Mouse (Mus musculus) hindbrain, embryonic 14.5 days (tissue): Measurements from ENCODE around the gene Tbc1d30. TPM values are rescaled to one million over a fixed set of nuclear protein-coding genes. Genes with fewer than 3 reads are reported as not detected.

Experiments used
- ATAC-seq: fragments of 200-750 bp; cut with Nextera tagmentation; 2 replicates; pipeline ENCODE4 v1.8.0; 2017; ENCODE audit warnings: moderate number of reproducible peaks, mild to moderate bottlenecking, moderate TSS enrichment, moderate library complexity; ENCODE audit not compliant: low FRiP score
- DNase-seq: peaks from one replicate; pipeline ENCODE4 v3.0.0-alpha.2; 2015; ENCODE audit warnings: low spot score
- H3K27ac ChIP-seq: fragments of 300-500 bp; sonication (generic); 2 replicates; pipeline ENCODE4 v1.5.1; 2014; ENCODE audit warnings: mild to moderate bottlenecking, moderate library complexity
- H3K27me3 ChIP-seq: fragments of 300-500 bp; sonication (generic); 2 replicates; pipeline ENCODE4 v1.6.1; 2014; ENCODE audit warnings: mild to moderate bottlenecking, low read length, mixed read lengths; ENCODE audit not compliant: control insufficient read depth, insufficient read depth
- H3K36me3 ChIP-seq: fragments of 300-500 bp; sonication (generic); replicated peaks from 2 replicates; pipeline ENCODE4 v1.6.1; 2014; ENCODE audit not compliant: control insufficient read depth, insufficient read depth
- H3K4me1 ChIP-seq: fragments of 300-500 bp; sonication (generic); replicated peaks from 2 replicates; pipeline ENCODE4 v1.6.1; 2014; ENCODE audit warnings: antibody characterized with exemption, low read length, mixed read lengths; ENCODE audit not compliant: control insufficient read depth, insufficient read depth
- H3K4me2 ChIP-seq: fragments of 300-500 bp; sonication (generic); replicated peaks from 2 replicates; pipeline ENCODE4 v1.6.1; 2014; ENCODE audit warnings: mild to moderate bottlenecking, moderate library complexity
- H3K4me3 ChIP-seq: fragments of 300-500 bp; sonication (generic); replicated peaks from 2 replicates; pipeline ENCODE4 v1.5.1; 2014; ENCODE audit warnings: mild to moderate bottlenecking, low read length
- H3K9ac ChIP-seq: fragments of 300-500 bp; sonication (generic); 2 replicates; pipeline ENCODE4 v1.6.1; 2014
- H3K9me3 ChIP-seq: fragments of 300-500 bp; sonication (generic); 2 replicates; pipeline ENCODE4 v1.6.1; 2016; ENCODE audit warnings: low read length; ENCODE audit not compliant: control insufficient read depth
- WGBS: fragments of 180-500 bp; shearing (Covaris S2); extraction: QIAGEN DNeasy Blood & Tissue Kit; methylation state at CpG from one replicate; pipeline ENCODE4 v1.1.7; 2014; 5-methylcytosine and 5-hydroxymethylcytosine counted together
- polyA plus RNA-seq: library from polyadenylated mRNA; unstranded; fragments of >200 nt; fragmentation: Nextera tagmentation; extraction: Ambion mirVana; gene quantifications from 2 replicates; pipeline ENCODE4 v1.2.1, GENCODE M21; 2014

The Tbc1d30 gene
- polyA plus RNA-seq, 1 experiment from 2014 or later = 24.8 TPM

DNA sequence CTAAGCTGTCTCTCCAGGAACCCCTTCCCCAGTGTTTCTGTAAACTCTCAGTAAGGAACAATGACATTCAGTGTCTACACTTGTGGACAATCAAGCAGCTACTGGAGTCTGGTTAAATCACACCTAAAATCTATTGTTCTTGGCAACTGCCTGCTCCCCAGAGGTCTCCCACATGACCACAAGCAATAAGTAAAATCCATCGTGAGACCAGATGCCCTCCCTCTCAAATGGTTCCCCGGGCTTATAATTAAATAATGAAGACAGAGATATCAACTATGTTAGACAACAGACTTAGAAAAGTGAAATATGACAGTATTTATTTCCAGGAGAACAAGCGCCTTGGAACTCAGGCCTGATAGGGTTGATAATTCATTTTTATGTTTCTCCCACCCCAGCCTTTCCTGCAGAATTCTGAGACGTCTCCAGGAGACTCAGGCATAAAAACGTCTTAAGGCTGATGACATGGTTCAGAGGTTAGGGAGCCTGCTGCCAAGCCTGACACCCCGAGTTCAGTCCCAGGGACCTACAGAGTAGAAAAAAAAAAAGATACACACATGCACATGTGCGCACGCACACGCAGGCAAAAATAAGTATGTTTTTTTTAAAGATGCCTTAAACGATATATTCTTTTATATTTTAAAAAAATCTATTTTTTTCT, 115.8 kb downstream of the Tbc1d30 start:
- 71% methylated on average over 10 of the region's 10 CpGs for WGBS
- H3K9me3 ChIP-seq = no peaks in the 10 kb centered on the region
- H3K4me3 ChIP-seq = no peak overlapping the region
- no peak overlapping the region for H3K4me2 ChIP-seq
- no peaks in the 10 kb centered on the region for H3K36me3 ChIP-seq
- no peaks in the 10 kb centered on the region for H3K27me3 ChIP-seq
- DNase-seq = no peak
- H3K9ac ChIP-seq = no peak overlapping the region
- no peak for ATAC-seq
- no peaks in the 10 kb centered on the region for H3K4me1 ChIP-seq
- H3K27ac ChIP-seq = no peak overlapping the region

- H3K27me3 ChIP-seq = no peaks in the 10 kb centered on the region
- no peak overlapping the region for H3K4me2 ChIP-seq
- H3K4me3 ChIP-seq = no peak overlapping the region
- WGBS = 80% methylated on average over 3 of the region's 3 CpGs
- ATAC-seq (no peak), DNase-seq (no peak)
- H3K4me1 ChIP-seq = no peaks in the 10 kb centered on the region
- H3K27ac ChIP-seq = no peak overlapping the region
- H3K9ac ChIP-seq = no peak overlapping the region
- no peaks in the 10 kb centered on the region for H3K36me3 ChIP-seq
- H3K9me3 ChIP-seq = no peaks in the 10 kb centered on the region
Measured at GRCm38 (mm10) chr10:121234476-121234875, 116.6 kb downstream of the Tbc1d30 start.

GRCm38 (mm10) chr10:121228422-121228953, 122.6 kb downstream of the Tbc1d30 start:
- H3K4me1 ChIP-seq = no peaks in the 10 kb centered on the region
- 91% methylated on average over 15 of the region's 15 CpGs for WGBS
- no peak overlapping the region for H3K9ac ChIP-seq
- no peak for ATAC-seq
- DNase-seq = no peak
- H3K27ac ChIP-seq = no peak overlapping the region
- H3K4me3 ChIP-seq = no peak overlapping the region
- H3K9me3 ChIP-seq = no peaks in the 10 kb centered on the region
- H3K27me3 ChIP-seq = no peaks in the 10 kb centered on the region; the same call in 1 of the 2 replicates
- H3K4me2 ChIP-seq = no peak overlapping the region
- H3K36me3 ChIP-seq = no peaks in the 10 kb centered on the region

DNA sequence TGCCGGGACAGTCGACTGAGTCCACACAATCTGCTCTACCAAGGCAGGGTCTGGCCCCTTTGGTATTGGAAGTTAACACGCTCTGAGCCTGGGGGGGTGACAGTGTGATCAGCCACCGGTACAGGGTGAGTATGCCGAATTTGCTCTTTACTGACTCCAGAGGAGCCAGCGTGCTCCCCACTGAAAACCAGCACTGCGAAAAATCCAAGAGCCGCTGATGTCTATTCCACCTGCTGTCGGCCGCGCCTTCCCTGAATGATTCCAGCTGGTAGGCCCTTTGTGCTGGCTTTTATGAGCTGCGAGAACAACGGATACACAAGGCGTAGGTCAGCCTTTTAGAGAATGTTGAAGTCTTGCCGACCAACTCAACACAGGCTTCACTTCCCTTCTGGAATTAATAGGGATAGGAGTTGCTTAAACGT, 123.1 kb downstream of the Tbc1d30 start:
- Histone ChIP-seq H3K4me2 (no peak overlapping the region), H3K27me3 (no peaks in the 10 kb centered on the region; the same call in 1 of the 2 replicates), H3K9me3 (no peaks in the 10 kb centered on the region), H3K4me1 (no peaks in the 10 kb centered on the region), H3K36me3 (no peaks in the 10 kb centered on the region), H3K27ac (no peak overlapping the region), H3K9ac (no peak overlapping the region), H3K4me3 (no peak overlapping the region)
- ATAC-seq = no peak
- no peak for DNase-seq
- WGBS = 65% methylated on average over 16 of the region's 16 CpGs

DNA sequence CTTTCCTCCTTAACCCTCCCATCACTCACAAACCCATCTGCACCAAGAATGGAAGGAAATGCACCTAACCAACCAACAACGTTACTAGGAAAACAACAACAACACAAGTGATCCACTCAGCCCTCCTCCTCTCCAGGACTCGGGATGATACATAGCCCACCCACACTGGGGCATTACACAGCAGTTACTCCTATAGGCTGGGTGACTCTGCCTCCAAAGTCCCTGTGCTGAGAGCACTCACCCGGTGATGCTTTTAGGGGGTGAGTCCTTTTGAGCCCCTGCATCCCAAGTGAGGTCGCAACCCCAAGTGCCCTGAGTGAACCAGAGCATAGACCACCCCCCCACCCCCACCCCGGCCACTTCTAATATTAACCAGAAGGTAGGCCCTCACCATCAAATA, 123.7 kb downstream of the Tbc1d30 start:
- no peak for DNase-seq
- Histone ChIP-seq H3K4me2 (no peak overlapping the region), H3K4me1 (no peaks in the 10 kb centered on the region), H3K9ac (no peak overlapping the region), H3K27ac (no peak overlapping the region), H3K27me3 (no peaks in the 10 kb centered on the region; the same call in 1 of the 2 replicates), H3K9me3 (no peaks in the 10 kb centered on the region), H3K4me3 (no peak overlapping the region), H3K36me3 (no peaks in the 10 kb centered on the region)
- no peak for ATAC-seq
- WGBS = 89% methylated on average over 5 of the region's 5 CpGs

GRCm38 (mm10) chr10:121225636-121226035, 125.4 kb downstream of the Tbc1d30 start:
- Histone ChIP-seq H3K36me3 (no peaks in the 10 kb centered on the region), H3K27ac (no peak overlapping the region), H3K9me3 (peaks cover 6% of the 10 kb centered on the region; the same call in 1 of the 2 replicates), H3K4me2 (no peak overlapping the region), H3K4me1 (no peaks in the 10 kb centered on the region), H3K4me3 (no peak overlapping the region), H3K27me3 (no peaks in the 10 kb centered on the region; the same call in 1 of the 2 replicates), H3K9ac (no peak overlapping the region)
- no peak for ATAC-seq
- no peak for DNase-seq
- 74% methylated on average over 6 of the region's 6 CpGs for WGBS

GRCm38 (mm10) chr10:121222881-121223280, 128.2 kb downstream of the Tbc1d30 start:
- 90% methylated on average over 3 of the region's 4 CpGs for WGBS
- ATAC-seq = no peak
- peaks cover 10% of the 10 kb centered on the region; the same call in 1 of the 2 replicates for H3K9me3 ChIP-seq
- H3K9ac ChIP-seq = no peak overlapping the region
- no peaks in the 10 kb centered on the region for H3K4me1 ChIP-seq
- no peak overlapping the region for H3K4me2 ChIP-seq
- DNase-seq = no peak
- H3K4me3 ChIP-seq = no peak overlapping the region
- no peak overlapping the region for H3K27ac ChIP-seq
- H3K36me3 ChIP-seq = no peaks in the 10 kb centered on the region
- no peaks in the 10 kb centered on the region for H3K27me3 ChIP-seq

- Histone ChIP-seq H3K36me3 (no peaks in the 10 kb centered on the region), H3K4me3 (no peak overlapping the region), H3K4me2 (no peak overlapping the region), H3K4me1 (no peaks in the 10 kb centered on the region), H3K9ac (no peak overlapping the region), H3K9me3 (peaks cover 10% of the 10 kb centered on the region; the same call in 1 of the 2 replicates), H3K27ac (no peak overlapping the region), H3K27me3 (no peaks in the 10 kb centered on the region)
- DNase-seq (no peak), ATAC-seq (no peak)
- 85% methylated on average over 7 of the region's 7 CpGs for WGBS
Measured at GRCm38 (mm10) chr10:121218616-121219015, 132.5 kb downstream of the Tbc1d30 start.

DNA sequence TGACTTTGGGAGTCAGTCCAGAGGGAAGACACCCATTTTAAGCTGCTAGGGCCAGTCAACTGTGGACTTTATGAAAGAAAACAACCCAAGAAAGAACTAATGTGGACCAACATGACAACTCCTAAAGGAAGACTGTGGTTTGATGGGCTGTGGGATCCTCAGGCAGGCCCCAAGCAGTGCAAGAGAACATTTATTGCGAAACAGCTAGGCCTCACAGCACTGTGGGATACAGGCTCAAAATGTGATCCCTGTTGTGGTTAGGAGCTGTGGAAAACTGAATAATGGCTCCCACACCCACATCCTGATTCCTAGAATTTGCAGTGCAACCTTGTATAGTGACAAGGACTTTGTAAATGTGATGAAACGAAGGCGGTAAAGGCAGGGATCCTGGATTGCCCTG, 134.3 kb downstream of the Tbc1d30 start:
- Histone ChIP-seq H3K36me3 (no peaks in the 10 kb centered on the region), H3K4me3 (no peak overlapping the region), H3K27me3 (no peaks in the 10 kb centered on the region), H3K9me3 (peaks cover 10% of the 10 kb centered on the region; the same call in 1 of the 2 replicates), H3K9ac (no peak overlapping the region), H3K4me1 (no peaks in the 10 kb centered on the region), H3K27ac (no peak overlapping the region), H3K4me2 (no peak overlapping the region)
- DNase-seq = no peak
- no peak for ATAC-seq
- 88% methylated on average over 3 of the region's 3 CpGs for WGBS
